Mouse (Mus musculus): ENCODE measurements around the gene Zbtb9.
"Not testable (repeated sequence)": the region's sequence is repeated elsewhere in the genome, so short reads cannot be mapped to it uniquely, and the experiment has no call there.

Gene Zbtb9

DNA sequence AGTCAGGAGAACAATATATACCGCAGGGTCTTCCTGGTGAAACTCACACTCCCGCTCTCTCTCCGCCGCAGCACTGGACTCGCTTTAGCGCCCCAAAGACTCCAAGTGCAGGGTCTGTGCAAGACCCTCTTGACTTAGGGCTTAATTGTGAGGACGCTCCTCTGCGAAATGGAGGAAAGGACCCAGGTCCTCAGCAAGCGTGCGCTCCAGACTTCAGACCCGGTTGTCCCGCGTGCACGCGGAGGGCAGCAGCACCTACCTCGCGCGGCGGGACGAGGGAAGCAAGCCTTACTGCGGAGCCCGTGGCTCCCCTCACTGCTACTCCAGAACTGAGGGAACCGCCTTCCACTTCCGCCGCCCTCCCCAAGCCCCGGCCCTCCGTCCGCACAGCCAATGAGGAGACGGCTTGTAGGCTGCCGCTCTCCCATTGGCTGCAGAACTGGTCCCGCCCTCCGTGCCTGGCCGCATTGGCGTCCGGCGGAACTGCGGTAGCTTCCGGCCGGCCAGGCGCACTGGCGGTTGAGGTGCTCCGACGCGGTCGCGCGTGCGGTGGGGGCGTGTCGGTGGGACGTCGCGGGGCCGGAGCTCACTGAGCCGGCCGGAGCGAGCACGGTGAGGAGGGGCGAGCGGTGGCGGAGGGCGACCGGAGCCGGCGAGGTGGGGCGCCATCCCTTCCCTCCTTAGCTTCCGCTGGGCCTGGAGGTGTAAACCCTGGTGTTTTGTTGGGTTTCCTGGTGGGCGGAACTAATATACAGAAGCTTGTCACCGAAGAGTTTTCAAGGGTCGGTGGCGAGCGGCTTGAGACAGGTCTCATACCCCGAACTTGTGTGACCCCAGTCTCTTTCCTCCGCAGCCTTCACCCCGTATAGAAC lies at the start of gene Zbtb9:
Gene Zbtb9 (plus strand): TSS at position 465 of the 872 bp plus-strand sequence.
- DNase-seq (ENCODE audit: extremely low spot score, low read depth, low spot score), result peak; percentile 78

GRCm38 (mm10) chr17:26925414-26925813 lies 47.6 kb upstream of the Zbtb9 start:
- not testable (repeated sequence) for DNase-seq (ENCODE audit: extremely low spot score, low read depth, low spot score)

DNA sequence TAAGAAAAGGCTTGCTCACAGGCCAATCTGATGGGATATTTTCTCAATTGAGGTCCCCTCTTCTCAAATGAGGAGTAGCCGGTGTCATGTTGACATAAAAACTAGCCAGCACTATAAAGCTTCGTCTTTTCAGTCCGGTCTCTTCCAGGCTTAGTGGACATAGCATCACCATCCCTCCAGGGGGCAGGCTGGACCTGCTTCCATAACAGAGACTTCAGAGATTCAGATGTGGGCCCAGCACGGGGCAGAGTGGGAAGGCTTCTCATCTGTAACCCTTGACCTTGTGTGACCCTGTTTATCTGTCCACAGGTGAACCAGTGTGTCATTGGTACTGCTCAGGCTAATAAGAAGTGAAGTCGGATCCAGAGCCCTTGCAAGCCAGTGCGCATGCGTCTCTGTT lies 41.2 kb upstream of the Zbtb9 start:
- DNase-seq (ENCODE audit: extremely low spot score, low read depth, low spot score), result not testable (repeated sequence)

GRCm38 (mm10) chr17:26932839-26933398 lies 40.0 kb upstream of the Zbtb9 start, which contains the start of gene Phf1:
Gene Phf1 (plus strand): TSS chr17:26933052.
- DNase-seq (ENCODE audit: extremely low spot score, low read depth, low spot score), result peak; percentile 49

GRCm38 (mm10) chr17:26933419-26933818 lies 39.5 kb upstream of the Zbtb9 start:
- DNase-seq (ENCODE audit: extremely low spot score, low read depth, low spot score), result no peak

DNA sequence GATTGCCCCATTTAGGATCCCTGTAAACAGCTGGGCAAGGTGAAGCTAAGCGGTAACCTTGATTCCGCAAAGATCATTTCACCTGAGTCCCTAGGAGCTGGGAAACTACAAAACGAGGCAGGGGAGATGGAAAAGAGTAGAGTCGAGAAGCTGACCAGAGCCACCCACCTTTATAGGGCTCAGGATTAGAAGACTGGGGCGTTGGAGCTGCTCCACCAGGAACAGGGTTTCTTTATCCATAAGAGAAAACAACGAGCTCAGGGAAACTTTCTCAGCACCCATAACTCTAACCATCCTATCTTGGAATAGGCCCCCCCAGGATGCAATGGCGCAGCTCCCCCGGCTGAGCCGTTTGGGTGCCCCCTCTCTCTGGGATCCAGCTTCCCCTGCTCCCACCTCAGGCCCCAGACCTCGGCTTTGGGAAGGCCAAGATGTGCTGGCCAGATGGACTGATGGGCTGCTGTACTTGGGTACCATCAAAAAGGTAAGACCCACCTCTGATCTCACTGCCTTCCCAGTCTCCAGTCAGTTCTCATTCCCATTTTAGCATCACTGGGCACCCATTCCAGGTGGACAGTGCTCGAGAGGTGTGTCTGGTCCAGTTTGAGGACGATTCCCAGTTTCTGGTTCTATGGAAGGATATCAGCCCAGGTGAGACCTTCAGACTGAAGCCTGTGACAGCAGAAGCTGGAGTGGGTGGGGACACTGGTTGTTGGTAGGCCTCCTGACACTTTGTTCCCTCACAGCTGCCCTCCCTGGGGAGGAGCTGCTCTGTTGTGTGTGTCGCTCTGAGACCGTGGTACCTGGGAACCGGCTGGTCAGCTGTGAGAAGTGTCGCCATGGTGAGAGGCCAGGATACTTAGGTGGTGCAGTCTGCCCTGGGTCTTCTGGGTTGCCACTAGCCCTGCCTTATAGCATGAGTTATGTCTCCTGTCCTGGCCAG lies 38.8 kb upstream of the Zbtb9 start:
- no peak for DNase-seq (ENCODE audit: extremely low spot score, low read depth, low spot score)

DNA sequence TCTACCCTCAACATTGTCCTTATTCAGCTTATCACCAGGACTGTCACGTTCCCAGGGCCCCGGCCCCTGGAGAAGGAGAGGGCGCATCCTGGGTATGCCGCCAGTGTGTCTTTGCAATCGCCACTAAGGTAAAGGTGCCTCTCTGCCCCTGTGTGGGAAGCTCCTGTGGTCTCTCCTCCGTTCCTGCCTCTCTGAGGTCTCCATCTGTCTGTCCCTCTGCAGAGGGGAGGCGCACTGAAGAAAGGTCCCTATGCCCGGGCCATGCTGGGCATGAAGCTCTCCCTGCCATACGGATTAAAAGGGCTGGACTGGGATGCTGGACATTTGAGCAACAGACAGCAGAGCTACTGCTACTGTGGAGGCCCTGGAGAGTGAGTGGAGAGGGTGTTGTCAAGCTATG lies 37.9 kb upstream of the Zbtb9 start:
- DNase-seq (ENCODE audit: extremely low spot score, low read depth, low spot score), result no peak

GRCm38 (mm10) chr17:26936453-26936852 lies 36.5 kb upstream of the Zbtb9 start:
- no peak for DNase-seq (ENCODE audit: extremely low spot score, low read depth, low spot score)

GRCm38 (mm10) chr17:26936921-26937695 lies 35.9 kb upstream of the Zbtb9 start:
- DNase-seq (ENCODE audit: extremely low spot score, low read depth, low spot score), result no peak

DNA sequence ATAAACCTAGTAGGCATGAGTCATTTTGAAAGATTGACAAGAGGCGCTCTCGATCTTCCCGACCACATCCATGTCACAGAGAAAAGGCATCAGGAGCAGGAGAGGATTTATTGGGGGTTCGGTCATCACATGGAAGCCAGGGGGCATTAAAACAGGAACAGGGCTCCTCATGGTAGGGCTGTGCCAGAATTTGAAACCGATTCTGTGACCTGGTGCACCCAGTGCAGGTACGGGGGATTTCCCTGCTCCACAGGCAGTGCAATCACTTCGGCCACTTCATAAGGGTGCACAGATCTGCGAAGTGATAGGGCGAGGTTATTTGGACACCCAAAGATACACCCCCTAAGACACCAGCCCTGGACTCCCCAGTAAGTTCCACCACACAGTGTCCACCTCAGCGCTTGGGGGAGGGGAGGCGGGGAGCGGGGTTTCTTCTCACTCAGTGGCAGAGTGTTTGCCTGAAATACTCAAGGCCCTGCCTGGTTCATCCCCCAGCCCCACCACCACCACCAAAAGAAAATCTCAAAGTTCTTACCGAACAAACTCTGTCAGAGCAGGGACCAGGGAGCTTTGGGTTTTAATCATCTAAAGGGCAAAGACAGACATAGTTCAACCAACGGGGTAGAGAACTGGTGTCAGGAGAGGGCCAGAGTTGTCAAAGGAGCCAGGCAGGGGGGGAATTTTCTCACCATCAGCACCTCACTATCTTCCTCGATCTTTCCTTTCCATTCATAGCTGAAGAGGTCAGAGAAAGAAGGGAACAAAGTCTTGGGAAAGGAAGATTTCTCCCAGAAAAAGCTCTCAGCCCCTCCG lies 34.9 kb upstream of the Zbtb9 start:
- DNase-seq (ENCODE audit: extremely low spot score, low read depth, low spot score), result no peak

DNA sequence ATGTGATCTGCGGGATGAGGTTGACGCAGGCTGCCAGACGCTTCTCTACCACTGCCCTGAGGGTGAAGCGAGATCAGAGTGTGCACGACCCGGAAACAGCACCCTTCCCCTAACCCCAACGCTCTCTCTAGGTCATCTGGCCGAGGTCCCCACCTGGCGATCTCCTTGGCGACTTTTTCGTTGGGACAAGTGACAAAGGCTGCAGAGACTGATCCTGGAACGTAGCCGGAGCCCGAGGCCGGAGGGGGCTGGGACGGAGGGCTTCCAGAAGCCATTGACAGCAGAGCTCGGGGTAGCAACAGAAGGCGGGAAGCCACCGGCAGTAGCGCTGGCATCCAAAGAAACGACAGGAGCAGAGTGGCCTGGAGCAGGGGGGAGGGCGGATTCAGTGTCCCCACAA lies 34.2 kb upstream of the Zbtb9 start:
- DNase-seq (ENCODE audit: extremely low spot score, low read depth, low spot score), result no peak

GRCm38 (mm10) chr17:26939178-26939972 lies 33.6 kb upstream of the Zbtb9 start, which contains the start of gene Cuta:
Gene Cuta (minus strand): TSS chr17:26939569.
- peak; percentile 96 for DNase-seq (ENCODE audit: extremely low spot score, low read depth, low spot score)

GRCm38 (mm10) chr17:26939973-26940300 lies 33.0 kb upstream of the Zbtb9 start:
- no peak for DNase-seq (ENCODE audit: extremely low spot score, low read depth, low spot score)

DNA sequence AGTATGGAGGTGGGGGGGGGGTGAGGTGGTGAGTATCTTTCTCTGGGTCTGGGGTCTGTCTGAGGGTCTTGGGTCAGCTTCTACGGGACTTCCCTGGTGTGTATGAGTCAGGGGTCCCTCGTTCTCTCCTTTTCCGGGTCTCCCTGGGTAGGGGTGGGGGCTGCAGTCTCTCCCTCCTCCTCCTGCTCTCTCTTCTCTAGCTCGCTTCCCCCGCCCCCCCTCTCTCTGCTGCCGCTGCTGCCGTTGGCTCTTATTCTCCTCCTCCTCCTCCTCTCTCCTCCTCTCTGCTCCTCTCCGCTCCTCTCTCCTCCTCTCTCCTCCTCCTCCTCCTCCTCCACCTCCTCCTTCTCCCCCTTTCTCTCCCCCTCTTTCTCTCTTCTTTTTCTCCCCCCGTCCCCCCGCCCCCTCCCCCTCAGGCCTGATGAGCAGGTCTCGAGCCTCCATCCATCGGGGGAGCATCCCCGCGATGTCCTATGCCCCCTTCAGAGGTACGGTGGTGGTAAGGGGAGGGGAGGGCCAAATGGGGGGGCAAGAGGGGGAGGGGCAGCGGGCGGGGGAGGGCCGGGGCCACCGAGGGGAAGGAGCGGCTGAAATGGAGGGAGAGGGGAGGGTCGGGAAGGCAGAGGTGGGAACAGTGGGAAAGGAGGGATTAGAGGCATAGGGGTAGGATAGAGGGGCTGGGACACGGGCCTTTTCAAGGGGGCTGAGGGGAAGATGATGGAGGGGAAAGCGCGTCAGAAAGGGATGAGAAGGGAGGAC lies 31.8 kb upstream of the Zbtb9 start, which contains the start of gene Syngap1:
Gene Syngap1 (plus strand): TSS at position 223 of the 759 bp plus-strand sequence.
- DNase-seq (ENCODE audit: extremely low spot score, low read depth, low spot score), result no peak

GRCm38 (mm10) chr17:26941841-26942570 lies 31.0 kb upstream of the Zbtb9 start:
- DNase-seq (ENCODE audit: extremely low spot score, low read depth, low spot score), result no peak

DNA sequence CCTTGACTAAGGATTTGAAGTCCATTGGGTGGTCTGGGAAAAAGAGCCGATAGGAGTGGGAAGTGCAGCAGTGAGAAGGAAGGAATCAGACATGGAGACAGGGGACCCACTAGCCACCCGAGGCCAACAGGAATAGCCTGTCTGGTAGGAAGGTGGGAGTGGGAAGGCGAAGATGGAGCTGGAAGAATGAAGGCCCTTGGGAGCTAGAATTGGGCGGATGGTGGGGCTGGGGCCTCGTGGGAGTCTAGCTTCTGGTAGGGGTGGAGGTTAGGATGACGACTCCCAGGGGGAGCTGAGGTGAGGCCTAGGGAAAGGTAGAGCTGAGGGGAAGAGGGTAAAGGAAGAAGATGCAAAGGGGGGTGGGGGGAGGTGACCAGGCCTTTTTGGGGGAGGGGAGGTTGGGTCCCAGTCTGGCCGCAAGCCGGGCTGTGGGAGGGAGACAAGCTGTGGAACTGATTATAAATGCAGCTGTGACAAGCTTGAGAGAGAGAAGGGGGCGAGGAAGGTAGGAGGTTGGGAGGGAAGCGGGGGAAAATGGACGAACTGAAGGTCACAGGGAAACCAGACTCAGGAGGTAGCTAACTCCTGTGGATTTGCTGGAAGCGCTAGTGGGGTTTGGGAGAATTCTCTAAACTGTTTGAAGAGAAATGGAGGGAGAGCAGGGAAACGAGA lies 27.0 kb upstream of the Zbtb9 start:
- no peak for DNase-seq (ENCODE audit: extremely low spot score, low read depth, low spot score)

GRCm38 (mm10) chr17:26946567-26946966 lies 26.4 kb upstream of the Zbtb9 start:
- DNase-seq (ENCODE audit: extremely low spot score, low read depth, low spot score), result no peak
